Mouse (Mus musculus) lung, postnatal 4 days (tissue): ENCODE measurements around the gene Hnf1b.
A peak's percentile ranks its signal among the peaks of the same experiment; 100 is the strongest.

Experiments used
- DNase-seq, 2 experiments: peaks; one replicate each; pipeline ENCODE4 v3.0.0; 2021

Gene Hnf1b

DNA sequence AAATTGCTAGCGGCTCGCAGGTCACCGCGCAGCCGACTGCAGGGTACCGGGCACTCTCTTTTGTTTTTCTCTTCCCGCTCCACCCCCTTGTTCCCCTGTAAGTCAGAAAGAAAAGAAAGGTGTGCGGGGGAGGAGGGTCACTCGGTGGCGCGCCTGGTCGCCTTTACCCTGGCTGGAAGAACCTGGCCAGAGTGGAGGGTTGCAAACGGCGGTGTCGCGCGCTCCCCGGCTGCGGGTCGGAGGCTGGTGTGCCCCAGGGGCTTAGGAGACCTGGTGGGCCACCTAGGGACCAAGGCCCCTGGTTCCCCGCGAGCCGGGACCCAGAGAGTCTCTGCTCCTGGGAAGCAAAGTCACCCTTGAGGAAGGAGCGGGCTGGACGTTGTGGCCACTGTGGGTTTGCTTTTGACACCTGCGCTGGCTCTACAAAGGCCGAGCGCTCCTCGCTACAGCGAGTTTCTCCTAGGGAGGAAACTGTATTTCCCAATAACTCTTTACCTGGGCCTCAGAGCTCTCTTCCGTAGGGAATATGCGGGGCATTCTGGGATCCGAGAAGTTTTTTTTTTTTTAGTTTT lies 3.4 kb downstream of the Hnf1b start:
- peak; percentile 40 to 45 for DNase-seq

GRCm38 (mm10) chr11:83854091-83854490 lies 4.2 kb downstream of the Hnf1b start:
- DNase-seq: no peak

GRCm38 (mm10) chr11:83854707-83855106 lies 4.8 kb downstream of the Hnf1b start:
- no peak for DNase-seq

GRCm38 (mm10) chr11:83857256-83857655 lies 7.4 kb downstream of the Hnf1b start:
- DNase-seq: no peak

DNA sequence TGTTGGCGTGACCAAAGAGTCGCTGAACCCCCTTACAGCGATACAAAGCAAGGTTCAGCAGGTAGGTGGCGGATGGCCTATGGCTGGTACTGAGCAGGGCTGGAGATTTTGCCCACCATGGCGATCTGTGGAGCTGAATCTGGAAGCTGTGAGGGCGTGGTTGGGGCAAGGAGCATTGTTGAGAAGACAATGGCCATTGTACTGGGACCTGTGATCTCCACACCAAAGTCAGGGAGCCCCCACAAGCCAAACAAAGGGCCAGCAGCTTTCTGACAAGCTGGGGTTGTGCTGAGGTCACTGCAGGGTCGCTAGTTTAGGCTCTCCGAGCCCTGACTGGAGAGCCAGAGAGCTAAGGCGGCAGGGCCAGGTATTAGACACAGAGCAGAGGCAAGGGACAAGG lies 15.4 kb downstream of the Hnf1b start:
- no peak for DNase-seq

GRCm38 (mm10) chr11:83867571-83867970 lies 17.7 kb downstream of the Hnf1b start:
- DNase-seq: no peak

- DNase-seq: peak; percentile 36 to 66
Measured at GRCm38 (mm10) chr11:83869147-83869546, 19.3 kb downstream of the Hnf1b start.

DNA sequence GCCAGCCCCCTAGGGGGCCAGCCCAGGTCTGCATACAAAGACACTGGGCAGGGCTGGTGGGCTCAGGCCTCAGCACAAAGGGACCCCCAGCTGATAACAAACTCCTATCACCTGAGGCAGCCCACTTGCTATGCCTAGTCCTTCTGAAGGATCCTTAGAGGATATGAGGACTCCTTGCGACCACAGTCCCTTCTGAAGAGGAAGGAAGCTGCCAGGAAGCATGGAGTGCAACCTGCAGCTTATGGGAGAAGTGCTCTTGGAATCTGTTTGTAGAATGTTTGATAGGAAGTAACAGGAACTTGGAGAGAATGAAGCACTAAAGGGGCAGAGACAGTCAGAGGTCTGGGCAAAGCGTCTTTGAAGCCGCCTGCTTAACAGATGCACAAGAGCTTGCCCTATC lies 19.8 kb downstream of the Hnf1b start:
- no peak for DNase-seq

GRCm38 (mm10) chr11:83871780-83872554 lies 22.1 kb downstream of the Hnf1b start:
- no peak for DNase-seq

- peak; percentile 36 to 51 for DNase-seq
Measured at GRCm38 (mm10) chr11:83873509-83873908, 23.6 kb downstream of the Hnf1b start.

GRCm38 (mm10) chr11:83876630-83877029 lies 26.8 kb downstream of the Hnf1b start:
- DNase-seq: peak in 1 of 2 experiments; percentile 52

DNA sequence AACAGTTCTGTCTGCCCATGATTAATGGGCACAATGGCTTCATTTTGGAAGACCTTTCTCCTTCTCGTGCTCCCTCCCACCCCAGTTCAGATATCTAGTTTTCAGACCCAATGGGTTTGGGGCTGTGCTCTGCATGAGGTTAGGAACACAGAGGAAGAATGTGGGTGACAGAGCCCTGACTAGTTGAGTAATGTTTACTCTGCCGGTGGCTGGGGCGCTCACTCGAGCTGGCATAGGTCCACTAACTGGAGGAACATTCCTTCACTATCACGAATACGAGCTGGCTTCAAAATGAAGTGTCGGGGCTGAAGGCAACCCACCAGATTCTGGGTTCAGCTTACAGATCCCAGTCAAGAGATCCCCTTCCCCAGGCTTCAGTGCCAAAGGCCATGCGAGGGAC lies 27.9 kb downstream of the Hnf1b start:
- DNase-seq: peak; percentile 66 to 78

DNA sequence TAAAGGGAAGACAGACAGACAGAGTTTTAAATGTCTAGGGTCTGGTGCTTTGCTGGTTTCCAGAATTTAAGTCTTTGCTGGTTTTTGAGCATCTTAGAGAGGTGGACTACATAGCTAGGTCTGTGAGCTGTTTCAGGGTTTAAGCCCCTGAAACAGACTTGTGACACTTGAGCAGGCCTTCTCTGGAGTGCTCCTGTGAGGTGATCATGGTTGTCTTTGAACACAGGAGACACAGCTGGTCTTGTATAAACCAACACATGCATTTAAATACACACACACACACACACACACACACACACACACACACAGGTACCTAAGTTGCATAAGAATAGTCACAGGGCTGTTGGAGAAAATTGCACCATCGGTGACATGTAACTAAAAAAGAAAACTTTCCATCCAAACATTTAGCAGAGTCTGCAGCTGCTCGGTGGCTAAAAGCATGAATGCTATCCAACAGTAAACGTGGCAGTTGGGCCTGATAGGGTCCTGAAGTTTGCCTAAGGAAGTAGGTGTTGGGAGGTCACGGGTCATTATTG lies 28.6 kb downstream of the Hnf1b start:
- DNase-seq: no peak

DNA sequence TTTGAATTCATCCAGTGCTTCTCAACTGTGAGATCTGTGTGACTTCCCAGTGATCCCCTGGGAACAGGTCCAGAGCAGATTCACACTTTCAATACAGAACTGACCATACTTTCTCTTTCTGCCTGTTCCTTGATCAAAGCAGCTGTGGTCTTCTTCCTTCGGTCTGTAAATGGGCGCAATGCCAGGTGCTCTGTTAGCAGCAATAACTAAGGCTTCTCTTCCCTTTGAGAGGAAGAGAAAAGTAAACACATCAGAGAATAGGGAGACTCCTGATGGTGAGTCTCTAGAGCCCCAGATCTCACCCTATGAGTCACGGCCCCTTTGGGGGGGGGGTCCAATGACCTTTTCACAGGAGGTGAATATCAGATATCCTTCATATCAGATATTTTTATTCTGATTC lies 29.3 kb downstream of the Hnf1b start:
- peak; percentile 40 to 45 for DNase-seq

GRCm38 (mm10) chr11:83881438-83881837 lies 31.6 kb downstream of the Hnf1b start:
- DNase-seq: no peak

DNA sequence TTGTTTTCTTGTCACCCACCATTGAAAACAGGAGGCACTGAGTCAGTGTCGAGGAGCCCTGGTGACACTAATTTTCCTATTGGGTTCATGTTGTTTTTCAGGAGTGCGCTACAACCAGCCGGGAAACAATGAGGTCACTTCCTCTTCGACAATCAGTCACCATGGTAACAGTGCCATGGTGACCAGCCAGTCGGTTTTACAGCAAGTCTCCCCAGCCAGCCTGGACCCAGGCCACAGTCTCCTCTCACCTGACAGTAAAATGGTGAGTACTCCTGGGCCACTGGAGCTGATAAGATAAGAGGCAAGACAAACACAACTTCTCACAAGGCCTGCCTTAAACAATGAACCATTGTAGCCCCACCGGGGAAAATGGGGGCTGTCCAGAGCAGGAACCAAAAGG lies 32.7 kb downstream of the Hnf1b start:
- DNase-seq: peak; percentile 39 to 80

- no peak for DNase-seq
Measured at GRCm38 (mm10) chr11:83883074-83883473, 33.2 kb downstream of the Hnf1b start.

DNA sequence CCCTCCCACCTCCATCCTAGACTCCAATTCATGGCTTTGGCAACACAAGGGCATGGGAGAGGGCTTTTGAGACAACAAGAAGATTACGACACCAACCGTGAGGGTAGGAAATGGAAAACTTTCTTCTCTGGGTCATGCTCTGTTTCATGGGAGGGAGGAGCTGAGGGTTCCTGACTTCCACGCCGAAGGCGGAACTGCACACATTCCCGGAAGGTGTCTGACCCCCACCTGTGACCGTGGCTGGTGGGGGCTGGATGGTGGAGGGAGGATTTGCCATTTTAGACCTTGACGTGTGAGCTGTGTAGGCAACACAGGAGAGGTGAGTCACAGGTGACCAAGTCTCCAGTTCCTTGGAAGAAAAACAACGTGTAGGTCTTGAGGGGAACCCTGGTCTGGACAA lies 33.9 kb downstream of the Hnf1b start:
- DNase-seq: peak; percentile 36 to 56

GRCm38 (mm10) chr11:83885175-83885574 lies 35.3 kb downstream of the Hnf1b start:
- DNase-seq: no peak

DNA sequence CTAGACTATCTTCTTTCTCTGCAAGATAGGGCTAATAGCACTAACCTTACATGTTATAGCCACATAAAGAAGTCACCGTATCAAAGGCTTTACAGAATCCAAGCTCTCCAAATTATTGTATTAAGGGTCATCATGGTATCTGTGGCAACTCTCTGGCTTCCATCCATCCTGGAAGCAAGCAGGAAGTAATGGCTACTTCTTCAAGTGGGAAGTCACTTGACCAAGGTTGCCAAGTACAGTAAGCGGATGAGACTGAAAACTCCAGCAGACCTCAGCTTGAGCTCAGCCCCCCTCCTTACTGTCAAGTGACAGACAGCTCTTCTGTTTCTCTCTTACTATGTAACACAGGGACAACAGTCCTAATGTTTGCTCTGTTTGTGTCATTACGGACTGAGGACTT lies 36.9 kb downstream of the Hnf1b start:
- peak in 1 of 2 experiments; percentile 41 for DNase-seq

DNA sequence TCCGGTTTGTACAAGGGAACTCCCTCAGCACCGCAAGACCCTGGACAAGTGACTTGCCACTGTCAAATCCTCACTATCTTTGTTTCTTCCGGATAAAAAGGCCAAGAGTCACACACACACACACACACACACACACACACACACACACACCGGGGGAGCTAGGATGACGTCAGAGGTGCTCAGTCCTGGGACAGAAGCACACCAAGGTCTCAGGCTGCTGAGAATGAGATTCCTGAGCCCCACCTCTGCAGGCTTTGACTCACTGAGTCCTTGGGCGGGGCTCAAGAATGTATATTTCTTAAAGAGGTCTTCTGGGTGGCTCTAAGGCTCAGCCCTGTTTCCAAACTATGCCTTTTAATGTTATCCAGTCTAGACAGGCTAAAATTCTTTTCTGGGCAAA lies 41.5 kb downstream of the Hnf1b start:
- DNase-seq: peak; percentile 36 to 63

- DNase-seq: no peak
Measured at GRCm38 (mm10) chr11:83893325-83893724, 43.5 kb downstream of the Hnf1b start.

- no peak for DNase-seq
Measured at GRCm38 (mm10) chr11:83896430-83897410, 46.9 kb downstream of the Hnf1b start.
